Mouse (Mus musculus): ENCODE data around the gene Sbno2. TPM values are rescaled to one million over a fixed set of nuclear protein-coding genes. Genes with fewer than 3 reads are reported as not detected.
"Not testable (repeated sequence)": the region's sequence is repeated elsewhere in the genome, so short reads cannot be mapped to it uniquely, and the experiment has no call there.

The Sbno2 gene
- polyA plus RNA-seq, 1 experiment from 2014 or later, result 17.2 TPM

DNA sequence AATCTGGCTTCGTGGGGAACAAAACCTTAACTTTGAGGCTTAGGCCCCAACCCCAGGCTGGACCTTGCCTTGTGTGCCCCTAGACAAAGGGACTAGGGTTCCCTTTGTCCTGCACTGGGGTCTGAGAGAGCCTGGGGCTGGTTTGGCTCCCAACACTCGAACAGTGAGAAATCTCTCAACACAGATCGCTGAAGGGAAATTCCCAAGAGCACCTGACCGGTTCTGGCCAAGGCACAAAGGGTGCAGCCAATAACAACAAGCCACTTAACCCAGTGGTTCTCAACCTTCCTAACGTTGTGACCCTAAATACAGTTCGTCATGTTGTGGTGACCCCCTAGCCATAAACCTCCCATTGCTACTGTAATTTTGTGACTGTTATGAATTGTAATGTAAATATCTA lies 55.1 kb downstream of the Sbno2 start:
- Histone ChIP-seq H3K4me1 (ENCODE audit: control insufficient read depth, insufficient read depth, low read length) (peaks cover 32% of the 10 kb centered on the region), H3K9me3 (replicated peaks; ENCODE audit: control insufficient read depth, low read length) (no peaks in the 10 kb centered on the region), H3K4me2 (ENCODE audit: low read depth, low read length) (no peak overlapping the region), H3K4me3 (replicated peaks; ENCODE audit: low read length) (no peak overlapping the region), H3K27ac (ENCODE audit: low read length) (peak overlapping the region; percentile 46; the same call in 1 of the 2 replicates), H3K36me3 (ENCODE audit: control insufficient read depth, insufficient read depth, low read length) (no peaks in the 10 kb centered on the region), H3K27me3 (ENCODE audit: control insufficient read depth, insufficient read depth, low read length) (no peaks in the 10 kb centered on the region), H3K9ac (ENCODE audit: low read length) (peak overlapping the region; percentile 43; the same call in 1 of the 2 replicates)
- ATAC-seq (ENCODE audit: insufficient read depth, low FRiP score), result no peak
- WGBS, result 50% methylated on average over 6 of the region's 6 CpGs

DNA sequence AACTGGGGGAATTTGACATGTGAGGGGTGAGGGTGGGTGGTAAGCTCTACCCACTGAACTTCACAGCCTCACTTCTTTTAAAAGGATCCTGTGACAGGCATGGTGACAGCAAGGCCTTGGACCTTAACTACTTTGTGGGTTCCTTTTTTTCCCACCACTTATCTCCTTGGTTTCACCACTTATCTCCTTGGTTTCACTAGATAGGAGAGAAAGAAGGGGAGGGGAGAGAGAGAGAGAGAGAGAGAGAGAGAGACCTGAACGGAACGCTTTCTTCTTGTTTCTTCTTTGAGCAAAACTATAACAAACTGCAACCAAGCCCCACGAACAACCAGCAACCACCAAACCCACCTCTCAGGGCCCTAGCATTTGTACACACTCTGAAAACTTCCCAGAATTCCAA lies 56.5 kb downstream of the Sbno2 start:
- Histone ChIP-seq H3K27ac (ENCODE audit: low read length) (no peak overlapping the region; the same call in 1 of the 2 replicates), H3K9me3 (replicated peaks; ENCODE audit: control insufficient read depth, low read length) (no peaks in the 10 kb centered on the region), H3K27me3 (ENCODE audit: control insufficient read depth, insufficient read depth, low read length) (no peaks in the 10 kb centered on the region), H3K36me3 (ENCODE audit: control insufficient read depth, insufficient read depth, low read length) (no peaks in the 10 kb centered on the region), H3K4me1 (ENCODE audit: control insufficient read depth, insufficient read depth, low read length) (peaks cover 25% of the 10 kb centered on the region), H3K9ac (ENCODE audit: low read length) (no peak overlapping the region), H3K4me3 (replicated peaks; ENCODE audit: low read length) (no peak overlapping the region), H3K4me2 (ENCODE audit: low read depth, low read length) (no peak overlapping the region)
- ATAC-seq (ENCODE audit: insufficient read depth, low FRiP score), result no peak
- WGBS, result 42% methylated on average over 3 of the region's 3 CpGs

DNA sequence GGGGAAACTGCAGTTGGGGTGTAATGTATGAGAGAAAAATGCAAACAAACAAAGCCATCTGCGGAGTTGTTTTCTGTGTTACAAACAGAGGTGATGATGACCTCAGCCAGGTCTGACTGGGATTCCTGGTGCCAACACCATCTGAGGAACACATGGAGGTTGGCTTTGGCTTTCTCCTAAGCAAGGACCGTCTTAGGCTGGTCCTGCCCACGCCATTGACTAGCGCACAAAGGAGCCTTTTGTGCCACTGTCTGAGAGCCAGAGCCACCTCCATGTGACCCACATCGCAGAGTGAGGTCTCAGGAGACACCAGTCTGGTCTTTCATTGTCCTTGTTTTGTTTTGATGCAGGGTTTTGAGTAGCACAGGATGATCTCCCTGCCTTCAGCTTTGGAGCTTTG lies 57.0 kb downstream of the Sbno2 start:
- H3K4me1 ChIP-seq (ENCODE audit: control insufficient read depth, insufficient read depth, low read length), result peaks cover 25% of the 10 kb centered on the region
- H3K9ac ChIP-seq (ENCODE audit: low read length), result no peak overlapping the region; the same call in 1 of the 2 replicates
- no peaks in the 10 kb centered on the region for H3K27me3 ChIP-seq (ENCODE audit: control insufficient read depth, insufficient read depth, low read length)
- H3K27ac ChIP-seq (ENCODE audit: low read length), result peak overlapping the region; percentile 49; the same call in 1 of the 2 replicates
- no peak for ATAC-seq (ENCODE audit: insufficient read depth, low FRiP score)
- 29% methylated on average over 5 of the region's 5 CpGs for WGBS
- H3K36me3 ChIP-seq (ENCODE audit: control insufficient read depth, insufficient read depth, low read length), result no peaks in the 10 kb centered on the region
- H3K9me3 ChIP-seq (replicated peaks; ENCODE audit: control insufficient read depth, low read length), result no peaks in the 10 kb centered on the region
- no peak overlapping the region for H3K4me3 ChIP-seq (replicated peaks; ENCODE audit: low read length)
- H3K4me2 ChIP-seq (ENCODE audit: low read depth, low read length), result no peak overlapping the region

DNA sequence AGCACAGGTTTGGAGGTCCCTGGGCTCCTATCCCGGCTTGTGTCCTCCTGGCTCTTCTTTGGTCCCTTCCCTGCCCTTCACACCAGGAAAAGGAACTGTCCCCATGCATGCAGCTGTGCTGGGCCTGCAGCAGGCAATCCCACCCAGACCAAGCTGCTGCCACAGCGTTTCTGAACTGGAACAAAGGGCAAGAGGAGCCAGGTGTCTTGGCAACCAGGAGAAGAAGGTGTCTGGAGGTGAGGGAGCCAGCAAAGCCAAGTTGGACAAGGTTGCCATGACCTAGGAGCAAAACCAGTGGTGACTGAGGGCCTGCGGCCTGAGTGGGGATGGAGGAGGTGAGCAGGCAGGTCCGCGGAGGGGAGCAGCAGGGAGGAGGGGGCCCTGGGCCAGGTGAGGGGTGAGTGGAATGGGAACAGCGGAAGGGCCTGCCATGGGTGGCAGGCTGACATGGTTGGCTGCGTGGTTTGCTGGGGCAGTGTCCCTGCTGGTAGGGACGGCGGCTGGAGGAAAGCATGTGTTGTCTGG lies 58.3 kb downstream of the Sbno2 start, which contains the start of gene Gpx4:
Gene Gpx4, plus strand, starts transcription at position 126 of the 525 bp plus-strand sequence.
- Histone ChIP-seq H3K9me3 (replicated peaks; ENCODE audit: control insufficient read depth, low read length) (no peaks in the 10 kb centered on the region), H3K36me3 (ENCODE audit: control insufficient read depth, insufficient read depth, low read length) (no peaks in the 10 kb centered on the region), H3K4me3 (replicated peaks; ENCODE audit: low read length) (no peak within 1 kb of the TSS), H3K27ac (ENCODE audit: low read length) (peak within 1 kb of the TSS; percentile 49; the same call in 1 of the 2 replicates), H3K27me3 (ENCODE audit: control insufficient read depth, insufficient read depth, low read length) (no peaks in the 10 kb centered on the region), H3K4me1 (ENCODE audit: control insufficient read depth, insufficient read depth, low read length) (peaks cover 16% of the 10 kb centered on the region), H3K4me2 (ENCODE audit: low read depth, low read length) (no peak within 1 kb of the TSS), H3K9ac (ENCODE audit: low read length) (peak within 1 kb of the TSS; percentile 3; the same call in 1 of the 2 replicates)
- WGBS, result 61% methylated on average over 9 of the region's 9 CpGs
- no peak for ATAC-seq (ENCODE audit: insufficient read depth, low FRiP score)

DNA sequence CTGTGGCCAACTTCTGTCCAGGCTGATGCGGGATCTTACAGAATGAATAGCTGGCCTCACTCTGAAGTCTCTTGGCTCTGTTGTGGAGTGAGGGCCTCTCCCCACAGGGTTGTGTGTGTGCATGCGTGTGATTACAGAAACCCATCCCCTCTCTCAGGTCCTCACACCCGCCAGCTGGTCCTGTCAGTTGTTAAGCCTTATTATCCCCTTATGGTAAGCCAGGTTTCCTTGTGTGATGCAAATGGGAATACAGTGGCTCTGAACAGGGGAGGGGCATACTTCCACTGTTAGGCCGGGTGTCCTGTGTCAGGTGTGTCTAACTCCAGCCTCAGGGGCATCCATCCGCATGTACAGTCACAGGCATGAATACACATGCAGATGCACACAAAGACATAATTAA lies 59.6 kb downstream of the Sbno2 start:
- ATAC-seq (ENCODE audit: insufficient read depth, low FRiP score), result no peak
- Histone ChIP-seq H3K9ac (ENCODE audit: low read length) (no peak overlapping the region), H3K9me3 (replicated peaks; ENCODE audit: control insufficient read depth, low read length) (no peaks in the 10 kb centered on the region), H3K27me3 (ENCODE audit: control insufficient read depth, insufficient read depth, low read length) (no peaks in the 10 kb centered on the region), H3K36me3 (ENCODE audit: control insufficient read depth, insufficient read depth, low read length) (no peaks in the 10 kb centered on the region), H3K4me2 (ENCODE audit: low read depth, low read length) (no peak overlapping the region), H3K27ac (ENCODE audit: low read length) (no peak overlapping the region), H3K4me3 (replicated peaks; ENCODE audit: low read length) (no peak overlapping the region), H3K4me1 (ENCODE audit: control insufficient read depth, insufficient read depth, low read length) (peaks cover 9% of the 10 kb centered on the region)
- 82% methylated on average over 5 of the region's 5 CpGs for WGBS

DNA sequence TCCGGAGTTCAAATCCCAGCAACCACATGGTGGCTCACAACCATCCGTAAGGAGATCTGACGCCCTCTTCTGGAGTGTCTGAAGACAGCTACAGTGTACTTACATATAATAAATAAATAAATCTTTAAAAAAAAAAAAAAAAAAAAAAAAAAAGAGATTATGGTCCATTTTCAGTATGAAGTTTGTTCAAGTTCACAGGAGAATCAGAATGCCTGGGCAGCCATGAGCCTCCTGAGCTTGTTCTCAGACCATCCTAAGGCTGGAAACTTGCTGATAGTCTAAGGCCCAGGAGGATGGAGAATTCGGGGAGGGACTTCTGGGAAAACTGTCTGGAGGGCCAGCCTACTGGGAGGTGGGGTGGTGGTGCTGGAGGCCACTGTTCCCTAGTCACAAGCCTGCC lies 60.0 kb downstream of the Sbno2 start:
- ATAC-seq (ENCODE audit: insufficient read depth, low FRiP score); H3K9me3 ChIP-seq (replicated peaks; ENCODE audit: control insufficient read depth, low read length); H3K36me3 ChIP-seq (ENCODE audit: control insufficient read depth, insufficient read depth, low read length); H3K4me3 ChIP-seq (replicated peaks; ENCODE audit: low read length); H3K27ac ChIP-seq (ENCODE audit: low read length); H3K4me2 ChIP-seq (ENCODE audit: low read depth, low read length); H3K4me1 ChIP-seq (ENCODE audit: control insufficient read depth, insufficient read depth, low read length); H3K27me3 ChIP-seq (ENCODE audit: control insufficient read depth, insufficient read depth, low read length); H3K9ac ChIP-seq (ENCODE audit: low read length): not testable (repeated sequence)
- 84% methylated on average over 2 of the region's 4 CpGs for WGBS

DNA sequence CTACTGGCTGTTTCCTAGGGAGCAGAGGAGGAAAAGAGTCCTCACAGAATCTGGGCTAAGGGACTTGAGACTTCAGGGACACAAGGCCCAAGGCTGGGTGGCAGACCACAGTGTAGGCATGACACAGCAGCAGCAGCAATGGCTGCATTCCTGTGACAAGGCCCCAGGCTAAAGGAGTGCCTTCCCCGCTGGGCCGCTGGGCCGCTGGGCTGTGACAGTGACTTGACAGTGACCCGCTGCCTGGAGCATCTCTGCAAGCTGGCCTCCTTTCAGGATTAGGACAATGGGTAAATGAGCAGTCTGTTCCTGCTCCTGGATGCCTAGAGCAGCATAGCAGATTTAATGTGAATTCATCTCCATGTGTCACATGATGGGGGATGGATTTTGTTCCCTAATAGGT lies 61.3 kb downstream of the Sbno2 start:
- no peak overlapping the region for H3K4me2 ChIP-seq (ENCODE audit: low read depth, low read length)
- H3K4me1 ChIP-seq (ENCODE audit: control insufficient read depth, insufficient read depth, low read length), result peaks cover 12% of the 10 kb centered on the region
- H3K36me3 ChIP-seq (ENCODE audit: control insufficient read depth, insufficient read depth, low read length), result no peaks in the 10 kb centered on the region
- no peaks in the 10 kb centered on the region for H3K27me3 ChIP-seq (ENCODE audit: control insufficient read depth, insufficient read depth, low read length)
- ATAC-seq (ENCODE audit: insufficient read depth, low FRiP score), result no peak
- H3K9ac ChIP-seq (ENCODE audit: low read length), result no peak overlapping the region
- 74% methylated on average over 4 of the region's 4 CpGs for WGBS
- H3K4me3 ChIP-seq (replicated peaks; ENCODE audit: low read length), result no peak overlapping the region
- H3K27ac ChIP-seq (ENCODE audit: low read length), result no peak overlapping the region
- no peaks in the 10 kb centered on the region for H3K9me3 ChIP-seq (replicated peaks; ENCODE audit: control insufficient read depth, low read length)

DNA sequence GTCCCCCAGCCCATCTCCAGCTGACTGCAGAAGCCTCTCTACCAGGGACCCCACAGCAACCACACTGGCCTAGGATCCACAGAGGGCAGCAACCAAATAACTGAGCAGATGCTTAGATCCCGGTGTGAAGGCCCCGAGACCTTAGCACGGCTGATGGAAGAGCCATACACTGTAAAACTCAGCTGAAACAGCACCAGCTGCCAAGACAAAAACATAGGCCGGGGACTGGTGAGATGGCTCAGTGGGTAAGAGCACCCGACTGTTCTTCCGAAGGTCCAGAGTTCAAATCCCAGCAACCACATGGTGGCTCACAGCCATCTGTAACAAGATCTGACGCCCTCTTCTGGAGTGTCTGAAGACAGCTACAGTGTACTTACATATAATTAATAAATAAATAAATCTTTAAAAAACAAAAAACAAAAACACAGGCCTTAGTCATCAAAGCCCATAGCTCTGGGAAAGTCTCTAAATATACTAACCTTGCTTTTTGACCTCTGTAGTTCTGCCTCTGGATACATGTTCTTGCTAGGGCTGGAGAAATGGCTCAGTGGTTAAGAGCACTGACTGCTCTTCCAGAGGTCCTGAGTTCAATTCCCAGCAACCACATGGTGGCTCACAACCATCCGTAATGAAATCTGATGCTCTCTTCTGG lies 63.8 kb downstream of the Sbno2 start:
- H3K9ac ChIP-seq (ENCODE audit: low read length); H3K4me3 ChIP-seq (replicated peaks; ENCODE audit: low read length); H3K27ac ChIP-seq (ENCODE audit: low read length); H3K4me2 ChIP-seq (ENCODE audit: low read depth, low read length); H3K27me3 ChIP-seq (ENCODE audit: control insufficient read depth, insufficient read depth, low read length); H3K9me3 ChIP-seq (replicated peaks; ENCODE audit: control insufficient read depth, low read length); ATAC-seq (ENCODE audit: insufficient read depth, low FRiP score): not testable (repeated sequence)
- H3K36me3 ChIP-seq (ENCODE audit: control insufficient read depth, insufficient read depth, low read length), result peaks cover 14% of the 10 kb centered on the region
- peaks cover 14% of the 10 kb centered on the region for H3K4me1 ChIP-seq (ENCODE audit: control insufficient read depth, insufficient read depth, low read length)
- WGBS, result 73% methylated on average over 8 of the region's 8 CpGs

DNA sequence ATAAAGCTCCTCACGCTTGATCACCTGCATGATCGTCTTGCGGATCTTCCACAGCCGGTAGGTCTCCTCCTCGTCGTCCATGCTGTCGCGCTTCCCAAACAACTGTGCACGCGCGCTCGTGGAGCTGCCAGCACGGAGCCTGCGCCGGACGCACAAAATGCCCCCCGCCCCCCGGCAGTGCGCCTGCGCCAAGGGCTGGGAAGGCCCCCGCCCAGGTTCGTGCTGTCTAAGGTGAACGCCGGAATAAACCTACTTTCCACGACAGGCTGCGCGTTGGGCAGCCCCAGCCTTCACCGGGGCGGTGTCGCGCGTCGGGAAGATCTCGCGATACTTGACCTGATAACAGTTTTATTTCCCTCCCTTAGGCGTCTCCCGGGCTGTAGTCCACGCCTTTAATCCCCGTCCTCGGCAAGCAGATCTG lies 65.8 kb downstream of the Sbno2 start, which contains the start of gene Polr2e:
Gene Polr2e, minus strand, starts transcription at position 237 of the 421 bp plus-strand sequence.
- Histone ChIP-seq H3K9ac (ENCODE audit: low read length) (peak within 1 kb of the TSS; percentile 79), H3K9me3 (replicated peaks; ENCODE audit: control insufficient read depth, low read length) (no peaks in the 10 kb centered on the region), H3K4me3 (replicated peaks; ENCODE audit: low read length) (peak within 1 kb of the TSS; percentile 96), H3K27ac (ENCODE audit: low read length) (peak within 1 kb of the TSS; percentile 60), H3K27me3 (ENCODE audit: control insufficient read depth, insufficient read depth, low read length) (no peaks in the 10 kb centered on the region), H3K4me2 (ENCODE audit: low read depth, low read length) (peak within 1 kb of the TSS; percentile 71), H3K4me1 (ENCODE audit: control insufficient read depth, insufficient read depth, low read length) (peaks cover 14% of the 10 kb centered on the region), H3K36me3 (ENCODE audit: control insufficient read depth, insufficient read depth, low read length) (peaks cover 27% of the 10 kb centered on the region)
- under 1% methylated on average over 40 of the region's 40 CpGs for WGBS
- peak; percentile 97 for ATAC-seq (ENCODE audit: insufficient read depth, low FRiP score)
